Mouse (Mus musculus) gastrocnemius, adult 2 months (tissue): ENCODE results near the gene Scp2d1. TPM values are rescaled to one million over a fixed set of nuclear protein-coding genes. Genes with fewer than 3 reads are reported as not detected.

Source experiments
- DNase-seq: peaks from one replicate; pipeline ENCODE4 v3.0.0; 2022
- H3K27ac ChIP-seq: fragments of 200-600 bp; 2 replicates; pipeline ENCODE4 v1.8.1; 2022; ENCODE audit warnings: mild to moderate bottlenecking
- H3K4me3 ChIP-seq: fragments of 200-600 bp; 2 replicates; pipeline ENCODE4 v1.8.1; 2022; ENCODE audit warnings: mild to moderate bottlenecking, moderate library complexity
- CTCF ChIP-seq: fragments of 200-600 bp; IDR thresholded peaks from 2 replicates; pipeline ENCODE4 v1.8.1; 2022; ENCODE audit warnings: antibody characterized with exemption, mild to moderate bottlenecking, moderate library complexity
- intact Hi-C: fragments of 180-260 bp; cut with DNase I; formaldehyde crosslinking; loops from one replicate; pipeline ENCODE4 v1.15.1; 2025
- total RNA-seq, 2 experiments: library from RNA; stranded (reverse); gene quantifications; 2 replicates each; pipeline ENCODE4 v1.2.3; 2021

Scp2d1 gene
- total RNA-seq, 2 experiments from 2014 or later, result not detected

- DNase-seq, result no peak
- TF ChIP-seq CTCF, result no peak
- H3K27ac ChIP-seq, result no peak overlapping the region
- intact Hi-C loops, result no loop called here
- no peak overlapping the region for H3K4me3 ChIP-seq
Observed at GRCm38 (mm10) chr2:144836667-144837311, 13.3 kb downstream of the Scp2d1 start.

- Histone ChIP-seq H3K4me3 (no peak overlapping the region), H3K27ac (no peak overlapping the region)
- TF ChIP-seq CTCF, result no peak
- DNase-seq, result peak; percentile 24
- intact Hi-C loops, result no loop called here
Observed at GRCm38 (mm10) chr2:144837312-144837679, 13.8 kb downstream of the Scp2d1 start.

- peak; percentile 25 for DNase-seq
- Histone ChIP-seq H3K27ac (no peak overlapping the region), H3K4me3 (no peak overlapping the region)
- intact Hi-C loops, result loop anchor here (2.0 kb wide), 1 partner anchor 232 kb away; no protein-coding TSS in a partner anchor
- peak; percentile 60 for TF ChIP-seq CTCF
Observed at GRCm38 (mm10) chr2:144868827-144869226, 45.4 kb downstream of the Scp2d1 start.

Other genes with a start within 250 kb of the Scp2d1 start
- gene Smim26, start 229.6 kb upstream of the Scp2d1 start, total RNA-seq, result 10 to 100 TPM; 76.4 to 95.3 TPM
- gene Dtd1, start 223.8 kb upstream of the Scp2d1 start, total RNA-seq, result 10 to 100 TPM; 11.6 to 12.4 TPM